Mouse (Mus musculus) liver, adult 2 months (tissue): ENCODE results near the gene Pim2. TPM values are rescaled to one million over a fixed set of nuclear protein-coding genes. Genes with fewer than 3 reads are reported as not detected.
A peak's percentile ranks its signal among the peaks of the same experiment; 100 is the strongest.

ENCODE experiments used
- DNase-seq: peaks from one replicate; pipeline ENCODE4 v3.0.0-alpha.2; 2011; ENCODE audit warnings: low read depth, low spot score; ENCODE audit errors: extremely low read depth
- H3K27ac ChIP-seq: fragments of 200-500 bp; replicated peaks from 2 replicates; pipeline ENCODE4 v1.5.1; 2012; ENCODE audit warnings: low read depth, mild to moderate bottlenecking, control low read depth, inconsistent platforms, low read length; ENCODE audit not compliant: insufficient read depth
- H3K27me3 ChIP-seq: fragments of 200-500 bp; 2 replicates; pipeline ENCODE4 v1.6.1; 2012; ENCODE audit warnings: mild to moderate bottlenecking, moderate library complexity, low read length, inconsistent platforms; ENCODE audit not compliant: control insufficient read depth, insufficient read depth
- H3K36me3 ChIP-seq: fragments of 200-500 bp; 2 replicates; pipeline ENCODE4 v1.6.1; 2012; ENCODE audit warnings: low read length, inconsistent platforms; ENCODE audit not compliant: control insufficient read depth, insufficient read depth
- H3K4me1 ChIP-seq: fragments of 200-500 bp; 2 replicates; pipeline ENCODE4 v1.6.1; 2011; ENCODE audit warnings: low read length; ENCODE audit not compliant: control insufficient read depth, insufficient read depth
- H3K4me3 ChIP-seq: fragments of 200-500 bp; 2 replicates; pipeline ENCODE4 v1.5.1; 2011; ENCODE audit warnings: low read depth, mild to moderate bottlenecking, control low read depth, low read length, moderate library complexity; ENCODE audit not compliant: insufficient read depth
- H3K79me2 ChIP-seq: fragments of 200-500 bp; 2 replicates; pipeline ENCODE4 v1.6.1; 2012; ENCODE audit warnings: inconsistent platforms, mild to moderate bottlenecking, low read length, moderate library complexity; ENCODE audit not compliant: control insufficient read depth, insufficient read depth
- H3K9ac ChIP-seq: fragments of 200-500 bp; 2 replicates; pipeline ENCODE4 v1.6.1; 2012; ENCODE audit warnings: low read depth, mild to moderate bottlenecking, control low read depth, inconsistent platforms, low read length
- CTCF ChIP-seq: fragments of 200-500 bp; IDR thresholded peaks from 2 replicates; pipeline ENCODE4 v1.5.1; 2011; ENCODE audit warnings: low read depth, low read length, control low read depth
- POLR2A ChIP-seq: fragments of 200-500 bp; IDR thresholded peaks from 2 replicates; pipeline ENCODE4 v1.6.1; 2011; ENCODE audit warnings: low read length, control low read depth; ENCODE audit not compliant: insufficient read depth; ENCODE audit errors: extremely low read depth
- WGBS: fragments of 180-500 bp; shearing (Covaris S2); methylation state at CpG from one replicate; pipeline ENCODE4 v1.1.7; 2018; 5-methylcytosine and 5-hydroxymethylcytosine counted together
- polyA plus RNA-seq: library from polyadenylated mRNA; depleted of rRNA; stranded (reverse); fragments of >200 nt; gene quantifications from 2 replicates; pipeline ENCODE4 v1.2.3, GENCODE M21; 2012; rRNA removed
- total RNA-seq: library from RNA; depleted of rRNA; stranded (reverse); fragments of >200 nt; gene quantifications from 2 replicates; pipeline ENCODE4 v1.2.3, GENCODE M21; 2014; rRNA removed

Gene Pim2
- total RNA-seq = 0.74 and 1.9 TPM in 2 replicates
- 4.7 and 5.4 TPM in 2 replicates for polyA plus RNA-seq

DNA sequence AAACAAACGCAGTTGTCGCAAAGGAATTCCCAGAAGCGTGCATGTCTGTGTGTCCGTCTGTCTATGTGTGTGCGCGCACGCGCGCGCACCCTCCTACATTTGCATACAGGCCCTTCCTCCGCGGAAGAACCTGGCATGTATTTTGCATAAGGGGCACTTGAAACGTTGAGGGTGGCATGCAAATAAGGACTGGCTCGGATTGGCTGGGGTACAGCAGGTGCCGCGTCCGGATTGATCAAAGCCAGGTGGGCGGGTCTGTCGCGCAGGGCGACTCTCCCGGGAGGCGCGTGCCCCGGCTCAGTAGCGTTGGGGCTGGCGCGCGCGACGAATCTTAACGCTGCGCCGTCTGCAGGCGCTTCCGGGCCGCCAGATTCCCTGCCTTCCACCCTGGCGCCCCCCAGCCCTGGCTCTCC lies at the start of gene Pim2:
TSS of gene Pim2 (plus strand) at position 256 of the 413 bp plus-strand sequence.
- TF ChIP-seq CTCF = no peak
- TF ChIP-seq POLR2A = no peak
- Histone ChIP-seq H3K79me2 (no peaks in the 10 kb centered on the region), H3K27me3 (no peaks in the 10 kb centered on the region), H3K4me3 (peak within 1 kb of the TSS; percentile 62; the same call in 1 of the 2 replicates), H3K36me3 (peaks cover 3% of the 10 kb centered on the region; the same call in 1 of the 2 replicates), H3K27ac (peak within 1 kb of the TSS; percentile 38), H3K9ac (peak within 1 kb of the TSS; percentile 68), H3K4me1 (no peaks in the 10 kb centered on the region)
- WGBS = under 1% methylated on average over 14 of the region's 38 CpGs
- peak; percentile 89 for DNase-seq

GRCm38 (mm10) chrX:7837146-7837545 lies 40.9 kb upstream of the Pim2 start:
- H3K79me2 ChIP-seq = peaks cover 3% of the 10 kb centered on the region
- H3K27me3 ChIP-seq = no peaks in the 10 kb centered on the region
- no peaks in the 10 kb centered on the region for H3K36me3 ChIP-seq
- no peak overlapping the region for H3K9ac ChIP-seq
- WGBS = 50% methylated on average over 1 of the region's 1 CpGs
- no peak overlapping the region for H3K27ac ChIP-seq
- no peak for TF ChIP-seq POLR2A
- no peak for TF ChIP-seq CTCF
- DNase-seq = no peak
- H3K4me1 ChIP-seq = no peaks in the 10 kb centered on the region; the same call in 1 of the 2 replicates
- no peak overlapping the region for H3K4me3 ChIP-seq

GRCm38 (mm10) chrX:7840842-7841162 lies 37.3 kb upstream of the Pim2 start:
- H3K9ac ChIP-seq = no peak overlapping the region
- H3K27me3 ChIP-seq = no peaks in the 10 kb centered on the region
- peaks cover 7% of the 10 kb centered on the region for H3K4me1 ChIP-seq
- peak overlapping the region; percentile 48; the same call in 1 of the 2 replicates for H3K4me3 ChIP-seq
- H3K27ac ChIP-seq = peak overlapping the region; percentile 73
- peaks cover 7% of the 10 kb centered on the region for H3K79me2 ChIP-seq
- TF ChIP-seq CTCF (no peak), POLR2A (no peak)
- no peaks in the 10 kb centered on the region; the same call in 1 of the 2 replicates for H3K36me3 ChIP-seq
- WGBS = 1% methylated on average over 7 of the region's 7 CpGs
- DNase-seq = no peak

GRCm38 (mm10) chrX:7841163-7842162 lies 36.6 kb upstream of the Pim2 start, which contains the start of gene Otud5:
Gene Otud5, plus strand, starts transcription at chrX:7841364.
- H3K9ac ChIP-seq = peak within 1 kb of the TSS; percentile 97
- H3K4me1 ChIP-seq = peaks cover 7% of the 10 kb centered on the region
- TF ChIP-seq POLR2A = 0 out of 2 replicates have a peak, but pooled peaks have one; percentile 42
- TF ChIP-seq CTCF = no peak
- DNase-seq = peak; percentile 97
- H3K27me3 ChIP-seq = no peaks in the 10 kb centered on the region
- no peaks in the 10 kb centered on the region; the same call in 1 of the 2 replicates for H3K36me3 ChIP-seq
- peak within 1 kb of the TSS; percentile 97 for H3K27ac ChIP-seq
- peak within 1 kb of the TSS; percentile 89 for H3K4me3 ChIP-seq
- under 1% methylated on average over 70 of the region's 74 CpGs for WGBS
- peaks cover 7% of the 10 kb centered on the region for H3K79me2 ChIP-seq

GRCm38 (mm10) chrX:7842318-7842717 lies 35.7 kb upstream of the Pim2 start:
- Histone ChIP-seq H3K4me1 (peaks cover 7% of the 10 kb centered on the region), H3K79me2 (peaks cover 7% of the 10 kb centered on the region), H3K9ac (peak overlapping the region; percentile 97), H3K27ac (peak overlapping the region; percentile 79), H3K4me3 (peak overlapping the region; percentile 89), H3K27me3 (no peaks in the 10 kb centered on the region), H3K36me3 (no peaks in the 10 kb centered on the region; the same call in 1 of the 2 replicates)
- WGBS = under 1% methylated on average over 28 of the region's 42 CpGs
- DNase-seq = no peak
- TF ChIP-seq CTCF (no peak), POLR2A (no peak)
